Mouse (Mus musculus) left cerebral cortex, postnatal 10 days (tissue): ENCODE measurements around the gene Rnf166. TPM values are rescaled to one million over a fixed set of nuclear protein-coding genes. Genes with fewer than 3 reads are reported as not detected.
A peak's percentile ranks its signal among the peaks of the same experiment; 100 is the strongest.

Experiments
- DNase-seq, 2 experiments: peaks; one replicate each; pipeline ENCODE4 v3.0.0; 2021 to 2022; ENCODE audit warnings: low spot score in 2 of 2, mixed read lengths in 1 of 2; ENCODE audit errors: extremely low spot score in 1 of 2
- intact Hi-C: fragments of 180-260 bp; cut with DNase I; formaldehyde crosslinking; loops from one replicate; pipeline ENCODE4 v1.15.1; 2025
- total RNA-seq, 2 experiments: library from RNA; stranded (reverse); gene quantifications; 2 replicates each; pipeline ENCODE4 v1.2.3; 2021

Rnf166 gene
- 10 to 100 TPM; 14.2 to 16.3 TPM for total RNA-seq

DNA sequence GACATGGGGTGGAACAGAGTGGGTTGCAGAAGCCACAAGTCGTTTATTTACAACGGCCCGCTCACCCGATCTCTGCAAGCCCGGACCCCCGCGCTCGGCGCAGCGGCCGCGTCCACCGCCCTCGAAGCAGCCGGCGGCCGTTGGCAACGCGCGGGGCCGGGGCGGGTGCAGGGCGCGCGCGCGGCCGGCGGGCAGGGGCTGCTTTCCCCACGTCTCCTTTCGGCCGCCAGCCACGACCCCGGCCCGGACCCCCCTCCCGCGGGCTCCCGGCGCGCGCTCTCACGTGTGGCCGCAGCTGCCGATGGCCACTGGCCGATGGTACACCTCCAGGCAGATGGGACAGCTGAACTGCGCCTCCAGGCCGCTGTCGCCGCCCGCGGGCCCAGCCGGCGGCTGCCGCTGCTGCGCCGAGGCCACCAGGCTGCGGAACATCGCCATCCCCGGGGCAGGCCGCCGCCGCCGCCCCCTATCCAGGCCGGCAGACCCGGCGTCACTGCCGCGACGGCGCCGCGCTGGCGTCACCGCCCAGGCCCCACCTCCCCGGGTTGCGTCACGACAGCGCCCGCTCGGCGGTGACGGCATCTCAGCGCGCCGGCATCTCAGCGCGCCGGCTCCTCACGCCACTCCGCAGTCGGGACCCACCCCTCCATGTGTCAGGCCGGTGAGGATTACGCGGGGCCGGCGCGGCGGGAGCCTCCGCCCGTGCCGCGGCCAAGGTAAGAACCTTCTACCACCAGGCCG lies at the start of gene Rnf166, which contains the start of gene Ctu2:
Gene Rnf166, minus strand, starts transcription at position 485 of the 741 bp plus-strand sequence.
Gene Ctu2, plus strand, starts transcription at position 564 of the 741 bp plus-strand sequence.
- intact Hi-C loops = no loop called here

DNA sequence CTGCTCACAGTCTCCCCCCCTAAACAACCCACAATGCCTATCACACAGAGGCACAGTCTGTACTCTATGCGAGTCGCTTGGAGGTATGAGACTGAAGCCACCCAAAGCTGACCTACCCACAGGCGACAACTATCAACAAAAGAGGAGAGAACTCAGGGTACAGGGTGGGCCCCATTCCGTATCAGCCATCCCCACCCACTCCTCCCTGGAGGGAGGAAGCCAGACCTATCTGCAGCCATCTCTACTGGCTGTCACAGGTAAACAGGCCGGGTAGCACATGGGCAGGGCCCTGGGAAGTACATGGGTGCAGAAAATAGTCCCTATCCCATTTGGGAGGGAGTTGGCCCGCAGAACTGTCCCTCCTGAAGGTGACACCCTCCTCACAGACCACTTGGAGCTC lies 49.1 kb upstream of the Rnf166 start:
- DNase-seq = no peak
- intact Hi-C loops = no loop called here

More for the DNA sequence above, at the start of gene Rnf166, which contains the start of gene Ctu2:
- peak; percentile 91 to 95 for DNase-seq

DNA sequence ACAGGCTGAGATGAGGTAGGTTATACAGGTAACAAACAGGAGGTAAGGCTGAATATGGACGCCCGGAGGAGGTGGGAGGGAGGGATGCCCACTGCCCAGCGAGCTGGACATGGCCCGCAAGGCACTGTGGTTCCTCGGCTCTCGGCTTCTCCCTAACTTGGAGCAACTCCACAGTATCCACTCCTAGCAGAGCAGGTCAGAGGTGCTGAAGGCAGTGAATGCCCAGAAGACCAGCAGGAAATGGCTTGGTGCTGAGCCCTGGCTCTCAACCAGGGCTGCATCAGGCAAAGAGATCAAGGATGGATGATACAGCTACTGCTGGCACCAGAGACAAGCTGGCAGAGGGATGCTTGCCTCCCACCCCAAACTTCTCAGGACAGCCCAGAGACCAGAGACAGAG lies 48.6 kb upstream of the Rnf166 start:
- intact Hi-C loops = no loop called here
- DNase-seq = no peak

DNA sequence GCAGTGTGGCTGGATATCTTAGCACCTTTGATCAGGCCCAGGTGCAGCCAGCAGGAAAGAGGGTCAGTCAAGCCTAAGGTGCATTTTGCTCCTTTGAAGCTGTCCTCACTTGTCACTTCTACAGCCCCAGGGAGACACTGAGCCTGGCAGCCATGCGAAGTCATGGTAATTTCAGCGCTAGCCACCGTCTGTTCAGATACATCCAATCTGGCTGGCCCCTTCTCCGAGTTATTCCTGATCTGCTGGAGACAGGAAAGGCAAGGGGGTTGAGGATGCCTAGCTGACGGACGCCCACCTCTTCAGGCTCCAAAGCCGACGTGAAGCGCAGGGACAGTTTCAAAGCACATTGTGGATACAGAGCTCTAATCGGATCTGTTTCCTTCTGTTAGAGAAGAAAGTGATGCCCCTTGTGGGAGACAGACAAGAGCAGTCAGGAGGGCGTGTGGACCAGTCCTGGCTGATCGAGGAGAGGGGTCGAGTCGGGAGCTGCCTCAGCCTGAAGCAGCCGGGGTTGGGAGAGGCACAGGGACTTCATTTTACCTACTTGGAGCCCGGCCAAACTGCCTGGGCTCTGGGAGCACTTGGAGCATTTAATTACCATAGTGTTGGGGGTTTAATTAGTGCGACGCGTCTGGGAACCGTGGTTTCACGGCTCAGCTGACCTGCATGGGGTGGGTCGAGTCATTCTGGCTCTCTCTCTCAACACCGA lies 47.9 kb upstream of the Rnf166 start:
- intact Hi-C loops = no loop called here
- DNase-seq = peak; percentile 61 to 64

DNA sequence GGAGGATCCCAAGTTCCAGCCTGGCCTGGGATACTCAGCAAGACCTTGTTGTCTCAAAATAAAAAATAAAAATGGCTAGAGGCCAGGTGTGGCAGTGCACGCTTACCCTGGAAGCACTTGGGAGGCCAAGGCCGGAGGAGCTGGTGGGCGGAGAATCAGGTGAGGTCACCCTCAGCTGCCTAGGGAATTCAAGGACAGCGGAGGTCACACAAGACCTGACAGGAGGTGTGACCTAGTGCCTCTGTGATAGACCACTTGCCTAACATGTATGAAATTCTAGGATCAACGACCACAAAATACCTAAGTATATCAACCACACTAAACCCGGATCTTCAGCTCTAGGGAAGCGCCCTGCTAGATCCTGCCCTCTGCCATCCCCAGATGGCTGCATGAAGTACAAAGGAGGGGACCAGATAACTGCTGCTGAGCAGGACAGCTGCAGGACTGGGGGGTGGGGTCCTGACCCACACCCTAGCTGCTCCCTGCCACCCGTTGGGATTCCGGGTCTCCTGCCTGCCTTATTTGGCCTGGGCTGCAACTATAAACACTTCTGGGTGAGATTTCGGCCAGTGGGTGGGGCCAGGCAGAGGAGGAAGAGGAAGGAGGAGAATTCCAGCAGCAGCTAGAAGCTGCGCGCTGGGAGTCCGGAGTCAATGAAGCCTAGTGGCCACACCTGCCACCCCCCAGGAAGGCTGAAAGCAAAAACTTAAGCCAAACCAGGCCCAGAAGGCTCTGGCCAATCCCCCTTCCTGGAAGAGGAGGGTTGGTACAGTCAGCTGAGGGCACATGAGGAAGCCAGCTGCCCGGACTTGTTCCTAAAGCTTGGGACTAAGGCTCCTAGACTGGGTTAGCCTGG lies 47.2 kb upstream of the Rnf166 start:
- peak in 1 of 2 experiments; percentile 81 for DNase-seq
- intact Hi-C loops = no loop called here

DNA sequence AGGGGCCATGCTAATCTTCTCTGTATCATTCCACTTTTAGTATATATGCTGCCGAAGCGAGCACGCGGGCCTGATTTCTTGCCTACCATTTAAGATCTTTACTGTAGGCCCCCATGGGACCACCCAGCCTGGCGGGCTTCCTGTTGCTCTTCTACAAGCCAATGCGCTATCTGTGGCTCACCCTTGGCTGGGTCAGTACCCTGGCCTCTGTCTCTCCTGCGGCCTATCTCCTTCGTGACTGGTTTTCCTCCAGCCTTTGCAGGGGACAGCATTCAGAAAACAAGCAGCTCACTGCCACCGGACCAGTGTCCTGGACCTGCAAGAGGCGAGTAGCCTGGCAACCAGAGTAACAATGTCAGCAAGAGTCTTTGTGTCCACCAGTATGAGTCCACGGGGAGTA lies 44.7 kb upstream of the Rnf166 start:
- intact Hi-C loops = no loop called here
- no peak for DNase-seq

DNA sequence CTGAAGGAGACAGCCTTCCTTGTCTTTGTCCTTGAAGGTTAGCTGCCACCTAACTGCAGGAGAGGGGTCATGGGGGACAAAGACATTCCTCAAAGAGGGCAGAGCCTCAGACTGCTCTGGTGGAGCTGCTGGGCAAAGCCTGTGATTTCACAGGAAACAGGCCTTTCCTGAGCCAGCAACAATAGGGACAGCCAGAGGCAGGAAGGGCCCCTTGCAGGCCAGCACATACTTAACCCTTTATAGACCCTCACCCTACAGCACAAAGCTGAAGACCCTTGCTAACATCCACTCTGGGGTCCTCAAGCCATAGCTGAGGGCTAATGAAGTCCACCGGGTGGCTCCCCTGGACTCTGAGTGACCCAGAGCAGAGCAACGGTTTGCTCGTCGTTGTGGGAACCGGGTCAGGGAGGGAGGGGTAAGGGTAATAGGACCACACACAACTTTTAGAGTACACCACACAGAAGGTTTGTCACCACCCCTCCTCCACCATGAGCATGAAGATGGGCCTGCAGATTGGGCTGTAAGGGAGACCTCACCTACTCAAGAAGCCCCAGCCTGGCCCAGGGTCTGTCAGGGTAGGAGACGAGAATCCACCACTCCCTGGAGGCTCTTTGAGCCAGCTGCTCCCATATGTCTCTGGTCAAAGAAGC lies 41.8 kb upstream of the Rnf166 start:
- intact Hi-C loops = no loop called here
- DNase-seq = peak in 1 of 2 experiments; percentile 72

DNA sequence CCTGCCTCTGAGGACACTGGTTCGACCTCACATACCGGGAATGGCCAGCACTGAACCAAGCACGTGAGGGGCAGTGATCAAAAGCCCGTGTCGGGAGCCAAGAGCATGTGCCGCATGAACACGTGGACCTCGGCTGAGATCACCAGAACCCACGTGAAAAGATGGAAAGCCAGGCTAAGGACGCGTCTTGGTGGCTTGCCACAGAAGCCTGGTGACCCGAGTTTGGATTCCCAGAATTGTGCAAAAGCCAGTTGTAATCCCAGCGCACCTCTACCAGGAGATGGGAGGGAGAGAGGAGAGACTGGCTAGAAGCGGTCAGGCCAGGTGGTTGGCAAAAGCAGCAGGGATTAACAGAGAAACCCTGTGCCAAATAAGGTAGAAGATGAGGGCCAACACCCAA lies 39.8 kb upstream of the Rnf166 start:
- no peak for DNase-seq
- intact Hi-C loops = no loop called here

DNA sequence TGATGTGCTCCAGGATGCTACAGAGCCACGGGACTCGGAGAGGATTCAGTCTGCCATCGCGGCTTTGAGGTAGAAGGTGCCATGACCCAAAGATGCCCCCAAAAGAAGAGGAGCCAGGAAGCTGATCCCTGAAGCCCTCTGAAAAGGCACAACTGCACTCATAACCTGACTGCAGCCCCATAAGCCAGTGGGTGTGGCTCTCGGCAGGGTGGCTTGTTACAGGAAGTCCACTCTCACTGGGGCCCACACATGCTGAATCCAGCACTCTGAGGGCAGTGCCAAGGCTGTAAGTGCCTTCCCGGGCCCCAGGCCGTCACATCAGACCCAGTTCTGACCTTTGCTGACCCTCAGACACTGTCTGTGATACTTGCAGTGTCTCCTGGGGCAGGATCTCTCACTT lies 36.5 kb upstream of the Rnf166 start:
- intact Hi-C loops = no loop called here
- DNase-seq = no peak

DNA sequence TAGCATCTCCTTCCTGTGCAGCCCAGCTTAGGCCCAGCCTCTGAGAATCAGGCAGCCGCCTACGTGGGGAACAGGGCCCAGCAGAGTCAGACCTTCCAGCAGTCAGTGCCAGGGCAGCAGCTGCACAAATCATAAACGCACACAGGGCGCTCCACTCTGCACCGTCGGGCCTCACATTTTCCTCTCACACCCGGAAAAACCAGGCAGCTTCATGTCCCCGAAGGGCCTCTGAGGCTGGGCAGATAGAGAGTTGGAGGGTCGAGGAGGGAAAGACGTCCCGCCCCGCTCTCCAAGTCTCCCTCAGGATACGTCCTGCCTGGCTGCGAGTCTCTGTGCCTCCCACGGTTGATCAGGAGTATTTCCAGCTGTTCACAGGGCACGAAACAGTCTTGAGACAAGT lies 35.7 kb upstream of the Rnf166 start:
- no peak for DNase-seq
- intact Hi-C loops = no loop called here

DNA sequence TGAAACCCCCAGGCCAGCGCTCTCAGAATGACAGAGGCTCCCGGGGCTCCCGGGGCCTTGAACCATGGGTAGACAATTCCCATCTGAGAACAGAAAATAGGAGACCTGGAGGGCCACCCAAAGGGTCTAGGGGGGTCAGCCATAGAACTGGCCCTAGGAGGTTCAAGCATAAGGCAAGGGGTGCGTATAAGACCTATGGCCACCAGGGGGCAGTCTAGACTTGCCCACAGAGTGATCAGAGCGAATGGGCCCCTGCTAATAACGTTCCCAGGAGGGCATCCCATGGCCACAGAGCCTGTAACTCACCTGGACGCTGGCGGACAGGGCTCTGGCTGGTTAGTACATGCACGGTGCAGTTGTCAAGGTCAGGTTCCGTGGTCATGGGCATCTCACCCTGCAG lies 25.0 kb upstream of the Rnf166 start:
- intact Hi-C loops = loop anchor here (1.0 to 5.0 kb wide), 2 partner anchors 50 to 111 kb away; partner anchors contain the start of genes Galns, Piezo1 and Trappc2l
- DNase-seq = peak; percentile 66 to 79

DNA sequence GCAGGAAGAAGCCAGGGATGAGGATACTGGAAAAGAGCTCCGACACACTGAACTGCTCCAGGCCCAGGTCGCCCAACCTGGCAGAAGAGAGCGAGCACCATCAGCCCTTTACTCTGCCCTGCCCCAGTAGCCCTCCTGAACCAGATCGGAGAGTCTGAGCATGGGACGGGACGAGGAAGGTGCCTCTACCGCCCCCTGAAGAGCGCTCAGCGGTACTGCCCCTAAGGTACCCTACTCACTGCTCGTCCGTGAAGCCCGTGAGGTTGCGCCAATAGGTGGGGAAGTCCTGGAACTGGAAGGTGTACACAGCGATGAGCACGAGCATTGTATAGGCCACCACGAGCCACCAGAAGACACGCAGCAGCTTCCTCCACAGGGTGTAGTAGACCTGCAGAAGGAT lies 22.0 kb upstream of the Rnf166 start:
- no peak for DNase-seq
- intact Hi-C loops = loop anchor here (5.0 kb wide), 1 partner anchor 334 kb away; no protein-coding TSS in a partner anchor

DNA sequence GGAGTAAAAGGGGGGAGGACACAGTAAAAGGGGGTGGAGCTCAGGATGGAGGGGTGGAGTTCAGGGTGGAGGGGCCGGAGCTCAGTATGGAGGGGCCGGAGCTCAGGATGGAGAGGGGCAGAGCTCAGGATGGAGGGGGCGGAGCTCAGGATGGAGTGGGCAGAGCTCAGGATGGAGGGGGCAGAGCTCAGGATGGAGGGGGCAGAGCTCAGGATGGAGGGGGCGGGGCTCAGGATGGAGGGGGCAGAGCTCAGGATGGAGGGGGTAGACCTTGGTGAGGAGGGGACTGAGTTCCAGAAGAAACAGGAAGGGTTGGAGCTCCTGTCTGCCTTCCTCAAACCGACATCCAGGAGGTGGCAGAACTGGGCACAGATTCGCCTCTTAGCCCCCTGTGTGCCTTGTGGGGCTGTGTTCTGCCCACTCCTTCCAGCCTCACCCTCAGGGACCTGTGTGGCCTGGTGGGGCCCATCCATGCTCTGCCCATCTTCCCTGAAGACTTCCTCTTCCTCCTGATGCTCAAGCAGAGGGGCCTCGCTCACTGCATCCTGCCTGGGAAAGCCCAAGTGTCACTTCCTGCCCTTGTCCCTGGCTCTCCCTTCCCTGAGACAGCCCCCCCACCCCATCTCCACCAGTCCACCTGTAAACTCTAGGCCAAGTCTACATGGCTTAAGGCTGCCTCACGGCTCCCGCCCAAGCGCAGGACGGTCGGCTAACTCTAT lies 21.3 kb upstream of the Rnf166 start:
- intact Hi-C loops = loop anchor here (5.0 kb wide), 1 partner anchor 335 kb away; no protein-coding TSS in a partner anchor
- peak in 1 of 2 experiments; percentile 47 for DNase-seq

DNA sequence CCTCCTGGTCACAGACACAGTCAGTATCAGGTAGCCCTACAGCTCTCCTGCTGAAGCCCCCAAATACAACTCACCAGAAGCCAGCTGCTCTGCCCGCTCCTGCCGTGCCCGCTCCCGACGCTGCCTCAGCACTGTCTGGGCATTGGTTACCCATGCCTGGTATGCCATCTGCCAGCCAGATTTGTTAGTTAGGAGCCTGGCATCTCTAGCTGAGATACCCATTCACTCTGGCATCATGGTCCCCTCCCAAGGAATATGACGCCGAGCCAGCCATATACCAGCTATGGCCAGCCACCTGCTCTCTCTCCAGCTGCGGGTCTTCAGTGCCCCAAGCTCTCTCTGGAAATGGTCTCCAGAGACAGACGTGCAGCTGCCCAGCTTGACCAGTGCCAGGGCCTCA lies 12.5 kb upstream of the Rnf166 start:
- intact Hi-C loops = no loop called here
- DNase-seq = no peak

DNA sequence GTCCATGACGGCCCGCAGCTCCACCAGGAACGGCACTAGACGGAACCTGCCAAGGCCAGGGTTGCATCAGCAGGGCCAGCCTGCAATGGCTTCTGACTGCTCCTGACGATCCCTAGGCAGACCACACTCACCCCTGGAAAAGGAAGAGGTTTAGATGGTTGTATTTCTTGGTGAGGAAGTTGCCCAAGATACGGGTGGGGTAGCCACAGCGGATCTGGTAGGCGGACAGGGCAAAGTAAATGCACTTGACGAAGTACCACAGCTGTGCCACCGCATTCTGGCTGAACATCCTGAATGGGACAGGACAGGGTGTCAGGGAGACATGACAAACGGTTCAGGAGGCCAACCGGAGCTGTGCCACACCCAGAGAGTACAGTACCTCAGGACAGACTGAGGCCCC lies 9.0 kb upstream of the Rnf166 start:
- no peak for DNase-seq
- intact Hi-C loops = no loop called here

DNA sequence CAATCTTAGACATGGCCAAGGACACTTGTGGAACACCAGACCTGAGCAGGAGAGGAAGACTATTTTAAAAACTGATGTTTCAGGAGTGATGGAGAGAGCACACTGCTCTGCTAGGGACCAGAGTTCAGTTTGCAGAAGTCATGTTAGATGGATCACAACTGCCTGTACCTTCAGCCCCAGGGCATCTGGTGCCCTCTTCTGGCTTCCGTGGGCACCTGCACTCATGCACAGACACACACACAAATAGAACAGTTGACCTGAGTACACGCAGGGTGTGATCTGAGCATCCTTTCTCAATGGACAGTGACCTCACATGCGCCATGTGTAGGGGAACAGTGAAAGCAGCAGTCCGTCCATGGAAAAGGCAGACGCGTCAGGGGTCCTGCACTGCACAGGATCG lies 8.0 kb upstream of the Rnf166 start:
- intact Hi-C loops = no loop called here
- no peak for DNase-seq

DNA sequence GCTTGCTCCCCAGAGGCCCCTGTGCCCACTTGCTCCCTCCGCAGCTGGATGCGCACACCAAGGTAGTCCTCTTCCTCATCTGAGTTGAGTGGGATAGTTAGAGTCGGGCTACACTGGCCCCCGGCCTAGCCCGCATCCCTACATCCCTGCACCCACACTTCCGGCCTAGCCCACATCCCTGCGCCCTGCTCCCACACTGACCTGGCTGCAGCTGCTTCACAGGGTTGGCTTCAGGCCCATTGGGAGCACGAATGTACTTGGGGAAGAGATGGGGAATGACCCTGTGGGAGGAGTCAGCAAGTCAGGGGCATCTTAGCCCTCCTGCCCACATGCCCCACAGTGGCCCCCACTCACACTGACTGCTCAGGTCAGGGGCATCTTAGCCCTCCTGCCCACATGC lies 6.6 kb upstream of the Rnf166 start:
- no peak for DNase-seq
- intact Hi-C loops = no loop called here

DNA sequence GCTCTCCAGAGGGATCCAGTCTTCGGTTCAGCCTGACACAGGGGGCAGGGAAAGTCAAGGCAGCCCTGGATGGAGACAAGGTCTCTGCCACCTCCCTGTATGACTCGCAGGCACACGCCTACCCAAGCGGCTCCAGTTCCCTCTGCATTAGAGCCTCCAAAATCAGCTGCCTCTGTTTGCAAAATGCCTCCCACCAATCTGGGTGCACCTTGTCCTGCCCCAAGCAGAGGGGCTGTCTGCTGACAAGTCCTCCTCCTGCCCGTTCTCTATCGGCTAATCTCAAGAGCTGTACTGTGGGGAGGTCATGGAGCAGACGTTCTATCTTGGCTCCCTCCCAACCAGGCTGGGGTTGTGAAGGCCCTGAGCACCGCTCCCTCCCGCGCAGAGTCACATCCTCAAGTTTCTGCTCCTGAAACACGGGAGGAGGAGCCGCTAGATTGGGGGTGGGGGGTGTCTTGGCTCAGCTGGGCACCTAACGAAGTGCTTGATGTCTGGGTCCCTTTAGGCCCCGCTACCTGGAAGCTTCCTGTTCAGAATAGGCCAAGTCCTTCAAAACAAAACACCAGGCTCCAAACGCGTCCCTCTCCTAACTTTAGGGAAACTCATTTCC lies 808 bp downstream of the Rnf166 start:
- DNase-seq = peak in 1 of 2 experiments; percentile 69
- intact Hi-C loops = no loop called here
